Mouse (Mus musculus) CH12.LX (cell line): ENCODE data around the gene Lysmd3.
"Not testable (repeated sequence)": the region's sequence is repeated elsewhere in the genome, so short reads cannot be mapped to it uniquely, and the experiment has no call there.

ENCODE experiments used
- CTCF ChIP-seq, 2 experiments: IDR thresholded peaks in 1 of 2; conservative IDR thresholded peaks in 1 of 2; 2 replicates each; pipeline ENCODE4 v1.5.1; 2011 to 2012; ENCODE audit warnings: low read depth in 2 of 2, low read length in 2 of 2, improper control_type of control experiment in 1 of 2, inconsistent platforms in 1 of 2, mild to moderate bottlenecking in 1 of 2, moderate library complexity in 1 of 2
- MAFK ChIP-seq: IDR thresholded peaks from 2 replicates; pipeline ENCODE4 v1.6.1; 2011; ENCODE audit warnings: low read length, improper control_type of control experiment; ENCODE audit not compliant: insufficient replicate concordance
- POLR2AphosphoS2 ChIP-seq: IDR thresholded peaks from 2 replicates; pipeline ENCODE4 v1.6.1; 2011; ENCODE audit warnings: low read depth, low read length, improper control_type of control experiment
- RCOR1 ChIP-seq: conservative IDR thresholded peaks from 2 replicates; pipeline ENCODE4 v1.6.1; 2012; ENCODE audit warnings: low read depth, mild to moderate bottlenecking, inconsistent platforms, low read length, improper control_type of control experiment
- ZKSCAN1 ChIP-seq: IDR thresholded peaks from 2 replicates; pipeline ENCODE4 v1.6.1; 2012; ENCODE audit warnings: low read depth, inconsistent platforms, low read length, improper control_type of control experiment, borderline replicate concordance
- ZNF384 ChIP-seq: IDR thresholded peaks from 2 replicates; pipeline ENCODE4 v1.6.1; 2012; ENCODE audit warnings: low read depth, low read length, improper control_type of control experiment, inconsistent platforms

- not testable (repeated sequence) for TF ChIP-seq POLR2AphosphoS2; ZNF384; RCOR1; ZKSCAN1; MAFK; CTCF (conservative IDR thresholded peaks at IDR 0.05 in 1 of 2, IDR thresholded peaks at IDR 0.05 in 1 of 2; ENCODE audit: low read depth in 2 of 2, low read length in 2 of 2)
Measured at GRCm38 (mm10) chr13:81627861-81628260, 29.6 kb upstream of the Lysmd3 start.
